Comparison of ENCODE assay signal across 23 mouse cellular contexts in genomic region chrX:153927996-153928395, GRCm38 (mm10).
"Had no signal": no experiment of that assay in that cellular context is flagged by ENCODE, and none has a peak within 500 bp of the region (broad histone marks: within the 10 kb centered on the region; RNA-seq: fewer than 3 reads in every experiment).

No protein-coding gene starts in this region.

- H3K27ac ChIP-seq: hindbrain, embryonic 13.5 days; hindbrain, embryonic 15.5 days; hindbrain, postnatal 0 days; kidney, embryonic 15.5 days; kidney, postnatal 0 days; limb, embryonic 13.5 days; limb, embryonic 15.5 days; liver, embryonic 12.5 days; liver, embryonic 14.5 days had no signal

- ATAC-seq: forebrain, postnatal 0 days; hindbrain, postnatal 0 days; intestine, embryonic 16.5 days; liver, embryonic 12.5 days had no signal

- H3K27me3 ChIP-seq: hindbrain, embryonic 13.5 days; hindbrain, embryonic 15.5 days; kidney, embryonic 15.5 days; limb, embryonic 13.5 days; limb, embryonic 15.5 days; liver, embryonic 12.5 days had no signal

- H3K36me3 ChIP-seq: hindbrain, embryonic 13.5 days; hindbrain, embryonic 15.5 days; kidney, embryonic 15.5 days; limb, embryonic 13.5 days; limb, embryonic 15.5 days; liver, embryonic 12.5 days had no signal

- H3K9me3 ChIP-seq: hindbrain, embryonic 13.5 days; hindbrain, embryonic 15.5 days; kidney, embryonic 15.5 days; limb, embryonic 13.5 days; limb, embryonic 15.5 days; liver, embryonic 12.5 days had no signal

- DNase-seq: forebrain, postnatal 0 days; gastrocnemius, postnatal 14 days; heart, adult 18-20 months; heart, postnatal 10 days; heart, postnatal 4 days; kidney, adult 11 months; kidney, adult 8-10 months; kidney, postnatal 14 days; kidney, postnatal 36 days; layer of hippocampus, adult 9-11 months; layer of hippocampus, postnatal 36 days; left cerebral cortex, postnatal 4 days had no signal

- H3K9ac ChIP-seq: forebrain, postnatal 0 days; hindbrain, embryonic 13.5 days; hindbrain, embryonic 15.5 days; kidney, embryonic 15.5 days; limb, embryonic 13.5 days; limb, embryonic 15.5 days; liver, embryonic 12.5 days; liver, embryonic 14.5 days had no signal

- H3K4me1 ChIP-seq: hindbrain, embryonic 13.5 days; hindbrain, embryonic 15.5 days; kidney, embryonic 15.5 days; limb, embryonic 13.5 days; limb, embryonic 15.5 days; liver, embryonic 12.5 days had no signal

- H3K4me2 ChIP-seq: heart, embryonic 11.5 days; hindbrain, embryonic 13.5 days; hindbrain, embryonic 15.5 days; kidney, embryonic 15.5 days; limb, embryonic 13.5 days; limb, embryonic 15.5 days; liver, embryonic 12.5 days had no signal

- H3K4me3 ChIP-seq: hindbrain, embryonic 13.5 days; hindbrain, embryonic 15.5 days; kidney, embryonic 15.5 days; limb, embryonic 13.5 days; limb, embryonic 15.5 days; liver, embryonic 12.5 days had no signal
